Mouse (Mus musculus) embryonic facial prominence, embryonic 12.5 days (tissue): ENCODE data around the gene Ttll12. TPM values are rescaled to one million over a fixed set of nuclear protein-coding genes. Genes with fewer than 3 reads are reported as not detected.

ENCODE experiments used
- ATAC-seq: fragments of 200-750 bp; cut with Nextera tagmentation; 2 replicates; pipeline ENCODE4 v1.8.0; 2017; ENCODE audit not compliant: insufficient number of reproducible peaks, insufficient read depth, low FRiP score, low TSS enrichment
- H3K27ac ChIP-seq: fragments of 300-500 bp; sonication (generic); 2 replicates; pipeline ENCODE4 v1.5.1; 2016; ENCODE audit warnings: mild to moderate bottlenecking
- H3K27me3 ChIP-seq: fragments of 300-500 bp; sonication (generic); 2 replicates; pipeline ENCODE4 v1.6.1; 2016; ENCODE audit warnings: mild to moderate bottlenecking, moderate library complexity
- H3K36me3 ChIP-seq: fragments of 300-500 bp; sonication (generic); 2 replicates; pipeline ENCODE4 v1.6.1; 2016; ENCODE audit warnings: mild to moderate bottlenecking
- H3K4me1 ChIP-seq: fragments of 300-500 bp; sonication (generic); 2 replicates; pipeline ENCODE4 v1.6.1; 2016
- H3K4me2 ChIP-seq: fragments of 300-500 bp; sonication (generic); replicated peaks from 2 replicates; pipeline ENCODE4 v1.6.1; 2016; ENCODE audit warnings: mild to moderate bottlenecking, moderate library complexity
- H3K4me3 ChIP-seq: fragments of 300-500 bp; sonication (generic); 2 replicates; pipeline ENCODE4 v1.5.1; 2016; ENCODE audit warnings: mild to moderate bottlenecking
- H3K9ac ChIP-seq: fragments of 300-500 bp; sonication (generic); 2 replicates; pipeline ENCODE4 v1.6.1; 2016; ENCODE audit warnings: mild to moderate bottlenecking, moderate library complexity
- H3K9me3 ChIP-seq: fragments of 300-500 bp; sonication (generic); 2 replicates; pipeline ENCODE4 v1.6.1; 2016; ENCODE audit warnings: mild to moderate bottlenecking, moderate library complexity
- WGBS: fragments of 180-500 bp; shearing (Covaris S2); methylation state at CpG from one replicate; pipeline ENCODE4 v1.1.7; 2016; 5-methylcytosine and 5-hydroxymethylcytosine counted together
- polyA plus RNA-seq: library from polyadenylated mRNA; unstranded; fragments of >200 nt; fragmentation: Nextera tagmentation; extraction: Ambion mirVana; gene quantifications from 2 replicates; pipeline ENCODE4 v1.2.1, GENCODE M21; 2016

Gene Ttll12
- polyA plus RNA-seq, 1 experiment from 2014 or later: 48.9 TPM

DNA sequence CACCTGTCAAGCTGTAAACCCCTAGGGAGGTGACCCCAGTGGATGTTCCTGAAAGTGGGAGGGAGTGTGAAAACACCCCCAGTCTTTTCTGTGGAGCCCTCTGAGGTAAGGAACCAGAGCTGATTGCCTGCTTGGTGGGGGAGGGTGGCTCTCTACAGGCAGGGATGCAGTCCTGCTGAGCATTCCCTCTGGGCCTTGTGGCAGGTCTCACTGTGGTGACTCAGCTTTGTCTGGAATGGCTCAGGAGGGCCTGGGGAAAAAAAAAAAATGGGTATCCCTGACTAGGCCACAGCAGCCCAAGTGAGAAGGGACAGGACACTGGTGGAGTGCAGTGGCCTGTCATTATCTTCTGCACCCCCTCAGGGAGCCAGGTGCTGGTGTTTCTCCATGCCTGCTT is 1.8 kb downstream of the Ttll12 start:
- H3K9ac ChIP-seq: no peak overlapping the region
- H3K36me3 ChIP-seq: peaks cover 12% of the 10 kb centered on the region
- H3K27ac ChIP-seq: no peak overlapping the region
- no peak for ATAC-seq
- H3K9me3 ChIP-seq: no peaks in the 10 kb centered on the region
- peak overlapping the region; percentile 83 for H3K4me2 ChIP-seq
- H3K4me1 ChIP-seq: peaks cover 15% of the 10 kb centered on the region
- H3K27me3 ChIP-seq: no peaks in the 10 kb centered on the region
- no peak overlapping the region for H3K4me3 ChIP-seq

DNA sequence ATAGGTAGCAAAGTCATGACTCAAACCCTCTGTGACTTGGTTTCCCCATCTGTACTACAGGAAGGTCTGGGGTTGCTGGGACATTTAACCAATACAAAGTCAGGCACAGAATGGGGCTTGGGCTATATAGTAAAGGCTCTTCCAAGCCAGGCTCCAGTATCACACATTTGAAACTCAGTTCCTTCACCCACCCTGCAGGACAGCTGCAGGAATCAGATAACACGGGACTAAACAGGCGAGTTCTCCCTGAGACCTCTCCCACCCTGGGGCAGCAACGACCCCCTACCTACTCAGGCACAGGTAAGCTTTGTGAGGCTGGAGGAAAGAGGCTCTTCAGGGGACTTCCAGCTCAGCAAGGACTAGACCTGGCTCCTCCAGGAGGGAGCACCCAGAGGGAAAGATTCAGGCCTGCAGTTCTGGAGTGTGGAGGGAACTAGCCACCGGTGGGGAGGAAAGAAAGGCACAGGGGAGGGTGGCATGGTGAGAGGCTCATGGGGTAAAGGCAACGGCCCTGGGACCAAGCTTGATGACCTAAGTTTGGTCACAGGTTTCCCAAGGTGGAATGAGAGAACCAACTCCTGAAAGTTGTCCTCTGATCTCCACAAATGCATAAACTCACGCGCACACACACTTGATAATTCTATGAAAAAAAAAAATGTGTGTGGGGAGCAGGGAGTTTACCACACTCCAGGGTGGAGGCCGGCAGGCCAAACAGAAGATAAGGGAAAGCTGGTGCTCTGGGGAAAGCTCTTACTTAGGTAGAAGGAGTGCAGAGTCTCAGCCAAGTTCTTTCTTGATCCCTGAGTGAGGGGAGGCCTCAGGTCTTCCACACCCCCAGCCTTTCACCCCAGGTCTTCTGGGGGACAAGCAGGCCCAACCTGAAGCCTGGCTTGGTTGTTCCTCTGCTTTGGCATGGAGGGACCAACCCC is 2.4 kb downstream of the Ttll12 start:
- no peak for ATAC-seq
- 0 out of 2 replicates have a peak overlapping the region, but pooled peaks have one; percentile 4 for H3K4me2 ChIP-seq
- no peak overlapping the region for H3K4me3 ChIP-seq
- WGBS: 72% methylated on average over 8 of the region's 8 CpGs
- no peaks in the 10 kb centered on the region for H3K9me3 ChIP-seq
- peaks cover 15% of the 10 kb centered on the region for H3K4me1 ChIP-seq
- peak overlapping the region; percentile 12 for H3K9ac ChIP-seq
- H3K27me3 ChIP-seq: no peaks in the 10 kb centered on the region
- H3K27ac ChIP-seq: no peak overlapping the region
- peaks cover 17% of the 10 kb centered on the region for H3K36me3 ChIP-seq

DNA sequence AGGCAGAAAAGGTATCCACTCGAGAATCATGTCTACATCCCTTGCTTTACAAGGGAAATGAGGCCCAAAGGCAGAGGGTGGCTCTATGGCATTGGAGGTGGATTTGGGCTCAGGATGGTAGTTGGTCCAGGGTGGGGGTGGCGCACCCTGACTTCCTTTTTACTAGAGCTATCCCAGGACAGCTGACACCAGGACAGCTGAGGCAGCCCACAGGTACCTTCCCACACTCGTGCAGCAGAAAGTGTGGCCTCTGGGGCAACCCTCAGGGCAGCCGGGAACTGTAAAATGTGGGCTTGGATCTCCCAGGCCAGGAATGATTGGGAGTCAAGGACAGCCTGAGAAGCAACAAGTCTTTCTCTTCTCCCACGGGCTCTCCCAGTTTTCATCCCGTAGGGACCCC is 3.2 kb downstream of the Ttll12 start:
- WGBS: 83% methylated on average over 6 of the region's 6 CpGs
- Histone ChIP-seq H3K4me2 (no peak overlapping the region), H3K36me3 (peaks cover 25% of the 10 kb centered on the region), H3K27me3 (no peaks in the 10 kb centered on the region), H3K4me1 (peaks cover 15% of the 10 kb centered on the region), H3K9me3 (no peaks in the 10 kb centered on the region), H3K9ac (no peak overlapping the region), H3K4me3 (no peak overlapping the region), H3K27ac (no peak overlapping the region)
- ATAC-seq: no peak

DNA sequence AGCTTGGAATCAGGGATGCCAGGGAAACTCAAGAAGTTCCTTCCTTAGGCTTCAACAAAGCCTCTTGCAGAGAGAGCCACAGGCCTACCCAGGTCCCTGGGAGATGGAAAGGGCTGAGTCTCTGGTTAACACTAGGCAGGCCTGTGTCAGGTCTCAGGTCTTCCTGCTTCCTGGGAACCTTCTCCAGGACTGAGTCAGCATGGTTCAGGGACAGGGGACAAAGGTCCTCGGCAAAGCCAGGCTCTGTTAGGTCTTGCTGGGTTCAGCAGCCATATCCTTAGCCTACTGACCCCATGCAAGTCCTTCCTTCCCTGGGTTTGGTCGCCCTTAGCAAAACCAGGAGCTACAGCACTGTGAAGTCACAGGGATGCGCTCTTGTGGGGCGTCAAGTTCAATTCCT is 4.1 kb downstream of the Ttll12 start:
- 90% methylated on average over 4 of the region's 4 CpGs for WGBS
- Histone ChIP-seq H3K4me3 (no peak overlapping the region), H3K27me3 (no peaks in the 10 kb centered on the region), H3K9ac (no peak overlapping the region), H3K9me3 (peaks cover 3% of the 10 kb centered on the region), H3K4me2 (no peak overlapping the region), H3K27ac (no peak overlapping the region), H3K4me1 (peaks cover 15% of the 10 kb centered on the region), H3K36me3 (peaks cover 34% of the 10 kb centered on the region)
- no peak for ATAC-seq

DNA sequence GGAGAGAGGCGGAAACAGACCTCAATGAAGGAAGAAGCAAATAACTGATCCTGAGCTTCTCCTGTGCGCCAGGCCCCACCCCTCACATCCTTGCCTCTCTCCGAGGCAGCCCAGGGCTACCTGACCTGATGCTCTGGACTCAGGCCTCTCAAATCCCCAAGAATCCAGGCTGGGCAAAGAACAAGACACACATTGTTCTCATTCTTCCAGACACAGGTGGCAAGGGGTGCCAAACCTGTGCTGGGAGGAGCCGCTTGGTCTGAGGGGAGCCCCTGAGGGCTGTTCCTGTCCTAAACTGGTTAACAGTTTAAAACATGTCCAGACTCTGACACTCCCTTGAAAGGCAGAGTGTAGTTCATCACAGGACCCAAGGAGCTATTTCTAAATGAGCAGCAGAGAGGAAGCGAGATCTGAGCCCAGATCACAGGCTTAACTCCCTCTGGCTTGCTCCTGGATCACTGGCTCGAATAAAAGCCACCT is 10.2 kb downstream of the Ttll12 start:
- ATAC-seq: no peak
- Histone ChIP-seq H3K4me1 (no peaks in the 10 kb centered on the region), H3K9me3 (peaks cover 3% of the 10 kb centered on the region), H3K9ac (no peak overlapping the region), H3K27ac (no peak overlapping the region), H3K36me3 (peaks cover 84% of the 10 kb centered on the region), H3K4me2 (no peak overlapping the region), H3K27me3 (no peaks in the 10 kb centered on the region), H3K4me3 (no peak overlapping the region)
- 81% methylated on average over 6 of the region's 6 CpGs for WGBS

DNA sequence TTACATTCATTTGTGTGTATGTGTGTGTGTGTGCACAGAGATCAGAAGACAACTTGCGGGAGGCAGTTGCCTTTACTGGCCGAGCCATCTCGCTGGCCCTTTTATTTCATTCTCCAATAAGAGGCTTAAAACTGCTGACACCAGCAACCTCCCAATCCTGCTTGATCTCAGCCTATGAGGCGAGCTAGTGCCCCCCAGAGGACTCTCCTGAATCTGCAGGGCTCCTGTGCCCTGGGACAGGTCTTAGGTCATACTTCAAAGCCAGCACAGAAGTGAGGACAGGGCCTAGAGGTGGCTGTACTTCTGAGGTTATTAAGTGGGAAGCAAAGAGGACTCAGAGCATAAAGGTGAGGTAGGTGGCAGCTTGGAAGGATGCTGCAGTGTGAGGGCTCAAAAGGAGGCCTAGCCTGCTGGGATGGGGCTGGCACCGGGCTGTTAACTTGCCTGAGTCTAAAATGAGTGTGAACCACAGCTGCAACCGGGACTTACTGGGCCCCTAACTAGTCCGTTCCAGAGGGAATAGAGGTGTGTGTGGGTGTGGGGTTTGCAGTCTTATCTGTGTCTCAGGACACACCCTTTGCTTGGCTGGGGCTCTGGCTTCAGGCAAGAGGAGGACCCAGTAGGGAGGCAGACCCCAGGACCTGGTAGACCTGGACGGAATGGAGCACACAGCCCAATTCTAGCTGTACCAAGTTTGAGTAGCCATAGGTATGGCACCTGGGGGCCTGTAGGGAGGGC is 11.4 kb downstream of the Ttll12 start:
- Histone ChIP-seq H3K27ac (no peak overlapping the region), H3K36me3 (peaks cover 92% of the 10 kb centered on the region), H3K4me2 (no peak overlapping the region), H3K9ac (no peak overlapping the region), H3K27me3 (no peaks in the 10 kb centered on the region), H3K4me3 (no peak overlapping the region), H3K4me1 (no peaks in the 10 kb centered on the region), H3K9me3 (peaks cover 3% of the 10 kb centered on the region)
- no peak for ATAC-seq
- 74% methylated on average over 8 of the region's 8 CpGs for WGBS

DNA sequence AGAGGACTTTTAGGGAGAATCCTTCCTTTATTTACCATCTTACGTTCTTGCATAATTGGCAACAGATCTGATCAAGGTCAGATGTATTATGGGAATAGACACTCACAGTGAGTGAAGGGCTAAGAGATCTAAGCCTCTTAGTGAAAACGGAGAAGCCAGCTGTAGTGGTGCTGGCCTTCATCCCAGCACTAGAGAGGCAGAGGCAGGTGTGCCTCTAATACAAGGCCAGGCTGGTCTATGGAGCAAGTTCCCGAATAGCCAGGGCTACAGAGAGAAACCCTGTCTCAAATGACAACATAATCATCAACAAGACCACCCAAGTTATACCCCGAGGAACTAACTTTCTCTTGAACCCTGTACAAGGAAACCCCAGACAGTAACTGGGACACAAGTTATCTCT is 12.0 kb downstream of the Ttll12 start:
- Histone ChIP-seq H3K9me3 (peaks cover 3% of the 10 kb centered on the region), H3K4me2 (no peak overlapping the region), H3K27me3 (no peaks in the 10 kb centered on the region), H3K27ac (no peak overlapping the region), H3K9ac (no peak overlapping the region), H3K4me1 (no peaks in the 10 kb centered on the region), H3K4me3 (no peak overlapping the region), H3K36me3 (peaks cover 92% of the 10 kb centered on the region)
- ATAC-seq: no peak
- 55% methylated on average over 4 of the region's 4 CpGs for WGBS

DNA sequence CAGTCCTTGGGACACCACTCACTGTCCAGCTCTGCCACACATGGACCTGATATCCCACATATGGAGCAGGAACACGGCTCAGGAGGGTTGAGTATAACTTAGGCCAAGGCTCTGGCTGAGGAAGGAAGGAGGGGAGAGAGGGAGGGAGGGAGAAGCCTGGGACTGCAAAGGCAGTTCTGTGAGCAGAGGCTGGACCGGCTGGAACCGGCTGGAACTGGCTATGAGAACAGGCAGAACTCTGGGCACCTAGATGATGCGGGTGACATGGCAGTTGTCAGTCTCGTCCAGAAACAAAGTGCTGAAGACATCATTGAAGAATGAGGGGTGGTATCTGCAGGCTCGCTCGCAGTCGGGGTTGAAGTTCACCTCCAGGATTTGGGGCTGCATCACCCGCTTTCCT is 18.3 kb downstream of the Ttll12 start:
- Histone ChIP-seq H3K27me3 (no peaks in the 10 kb centered on the region), H3K4me3 (no peak overlapping the region), H3K4me1 (no peaks in the 10 kb centered on the region), H3K9ac (no peak overlapping the region), H3K36me3 (peaks cover 77% of the 10 kb centered on the region), H3K27ac (no peak overlapping the region), H3K4me2 (no peak overlapping the region), H3K9me3 (no peaks in the 10 kb centered on the region)
- ATAC-seq: no peak
- 93% methylated on average over 9 of the region's 9 CpGs for WGBS

DNA sequence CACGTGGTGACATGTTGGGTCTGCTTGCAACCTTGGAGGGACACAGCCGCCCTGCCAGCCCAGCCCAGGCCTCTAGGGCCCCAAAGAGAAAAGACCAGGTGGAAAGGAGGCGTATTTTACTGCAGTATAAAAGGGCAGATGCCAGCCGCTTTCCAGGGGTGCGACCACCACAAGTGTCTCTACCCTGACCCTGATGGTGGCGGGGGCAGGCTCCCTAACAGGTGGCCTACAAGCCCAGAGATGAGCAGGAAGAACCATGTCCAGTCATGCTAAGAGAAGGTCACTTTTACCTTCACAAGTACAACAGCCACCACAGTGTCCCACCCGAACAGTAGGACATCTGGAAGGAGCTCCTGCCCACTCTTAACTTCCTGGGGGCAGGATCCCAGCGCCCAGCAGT is 19.4 kb downstream of the Ttll12 start:
- WGBS: 93% methylated on average over 8 of the region's 8 CpGs
- no peak overlapping the region for H3K27ac ChIP-seq
- no peak for ATAC-seq
- H3K9ac ChIP-seq: no peak overlapping the region
- no peak overlapping the region for H3K4me2 ChIP-seq
- H3K27me3 ChIP-seq: no peaks in the 10 kb centered on the region
- H3K4me1 ChIP-seq: no peaks in the 10 kb centered on the region
- H3K9me3 ChIP-seq: no peaks in the 10 kb centered on the region
- peaks cover 66% of the 10 kb centered on the region for H3K36me3 ChIP-seq
- H3K4me3 ChIP-seq: no peak overlapping the region

DNA sequence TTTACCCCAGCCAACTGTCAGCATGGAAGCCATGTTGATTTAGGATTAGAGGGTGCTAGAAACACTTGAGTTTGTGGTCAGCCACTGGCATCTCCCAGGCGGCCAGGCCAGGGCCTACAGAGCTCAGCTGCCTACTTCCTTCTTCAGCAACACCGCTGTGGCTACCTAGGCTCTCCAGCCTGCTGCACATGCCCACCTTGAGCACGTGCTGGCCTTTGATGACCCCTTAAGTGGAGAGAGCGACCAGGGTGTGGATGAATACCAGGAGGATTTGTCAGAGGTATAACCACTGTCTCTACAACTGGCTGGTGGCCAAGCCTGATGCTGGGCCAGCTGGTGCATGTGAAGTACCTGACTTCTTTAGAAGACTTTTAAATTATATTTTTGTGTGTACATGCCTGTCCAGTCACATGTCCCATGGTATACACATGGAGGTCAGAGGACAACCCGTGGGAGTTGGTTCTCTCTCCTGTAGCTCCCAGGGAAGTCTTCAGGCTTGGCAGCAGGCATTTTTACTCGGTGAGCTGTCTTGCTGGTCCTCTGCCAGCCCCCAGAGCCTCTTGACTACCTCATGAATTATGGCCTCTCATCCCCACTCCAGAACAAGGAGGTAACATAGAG is 20.1 kb downstream of the Ttll12 start:
- H3K4me1 ChIP-seq: no peaks in the 10 kb centered on the region
- no peak for ATAC-seq
- WGBS: 89% methylated on average over 6 of the region's 6 CpGs
- no peak overlapping the region for H3K27ac ChIP-seq
- H3K4me3 ChIP-seq: no peak overlapping the region
- no peaks in the 10 kb centered on the region for H3K27me3 ChIP-seq
- H3K9me3 ChIP-seq: no peaks in the 10 kb centered on the region
- H3K4me2 ChIP-seq: no peak overlapping the region
- peaks cover 59% of the 10 kb centered on the region for H3K36me3 ChIP-seq
- H3K9ac ChIP-seq: no peak overlapping the region

DNA sequence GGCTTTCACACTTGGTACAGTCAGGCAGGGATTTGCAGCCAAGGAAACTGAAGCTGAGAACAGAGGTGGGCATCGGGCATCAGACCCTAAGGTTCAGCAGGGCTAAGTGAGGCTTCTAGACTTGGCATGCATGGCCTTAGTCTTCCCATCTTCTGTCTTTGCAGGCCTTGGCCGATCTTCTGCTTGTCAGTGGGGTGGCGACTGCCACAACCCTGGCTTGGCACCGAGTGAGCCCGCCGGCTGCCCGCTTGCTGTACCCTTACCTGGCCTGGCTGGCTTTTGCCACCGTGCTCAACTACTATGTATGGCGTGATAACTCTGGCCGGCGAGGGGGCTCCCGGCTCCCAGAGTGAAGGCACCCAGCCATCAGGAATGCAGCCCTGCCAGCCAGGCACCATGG is 21.4 kb downstream of the Ttll12 start:
- peaks cover 48% of the 10 kb centered on the region for H3K36me3 ChIP-seq
- no peak overlapping the region for H3K27ac ChIP-seq
- 96% methylated on average over 12 of the region's 12 CpGs for WGBS

More for the DNA sequence above, 21.4 kb downstream of the Ttll12 start:
- no peaks in the 10 kb centered on the region for H3K27me3 ChIP-seq
- no peaks in the 10 kb centered on the region for H3K4me1 ChIP-seq
- H3K9me3 ChIP-seq: no peaks in the 10 kb centered on the region
- no peak overlapping the region for H3K4me2 ChIP-seq
- H3K4me3 ChIP-seq: no peak overlapping the region
- ATAC-seq: no peak
- H3K9ac ChIP-seq: no peak overlapping the region
